Mouse (Mus musculus) CH12.LX (cell line): ENCODE data around the gene Hexim2.

Experiments
- CTCF ChIP-seq, 2 experiments: IDR thresholded peaks in 1 of 2; conservative IDR thresholded peaks in 1 of 2; 2 replicates each; pipeline ENCODE4 v1.5.1; 2011 to 2012; ENCODE audit warnings: low read depth in 2 of 2, low read length in 2 of 2, improper control_type of control experiment in 1 of 2, inconsistent platforms in 1 of 2, mild to moderate bottlenecking in 1 of 2, moderate library complexity in 1 of 2
- ELF1 ChIP-seq: IDR thresholded peaks from 2 replicates; pipeline ENCODE4 v1.6.1; 2014; ENCODE audit warnings: low read depth, mild to moderate bottlenecking, inconsistent platforms, low read length, improper control_type of control experiment
- EP300 ChIP-seq: IDR thresholded peaks from 2 replicates; pipeline ENCODE4 v1.6.1; 2011; ENCODE audit warnings: low read length, improper control_type of control experiment
- HCFC1 ChIP-seq: IDR thresholded peaks from 2 replicates; pipeline ENCODE4 v1.6.1; 2012; ENCODE audit warnings: low read depth, mild to moderate bottlenecking, inconsistent platforms, low read length, improper control_type of control experiment
- MEF2A ChIP-seq: IDR thresholded peaks from 2 replicates; pipeline ENCODE4 v1.6.1; 2014; ENCODE audit warnings: low read depth, mild to moderate bottlenecking, inconsistent platforms, low read length, improper control_type of control experiment, borderline replicate concordance
- POLR2A ChIP-seq: IDR thresholded peaks from 2 replicates; pipeline ENCODE4 v1.6.1; 2011; ENCODE audit warnings: low read depth, mild to moderate bottlenecking, improper control_type of control experiment, low read length

- TF ChIP-seq CTCF (conservative IDR thresholded peaks at IDR 0.05 in 1 of 2, IDR thresholded peaks at IDR 0.05 in 1 of 2; ENCODE audit: low read depth in 2 of 2, low read length in 2 of 2) (no peak), HCFC1 (no peak), MEF2A (no peak), ELF1 (no peak), EP300 (no peak), POLR2A (no peak)
These were observed 28.5 kb downstream of the Hexim2 start for GRCm38 (mm10) chr11:103160738-103161137.
